Mouse (Mus musculus): ENCODE data around the gene Tspan17.

Gene Tspan17

DNA sequence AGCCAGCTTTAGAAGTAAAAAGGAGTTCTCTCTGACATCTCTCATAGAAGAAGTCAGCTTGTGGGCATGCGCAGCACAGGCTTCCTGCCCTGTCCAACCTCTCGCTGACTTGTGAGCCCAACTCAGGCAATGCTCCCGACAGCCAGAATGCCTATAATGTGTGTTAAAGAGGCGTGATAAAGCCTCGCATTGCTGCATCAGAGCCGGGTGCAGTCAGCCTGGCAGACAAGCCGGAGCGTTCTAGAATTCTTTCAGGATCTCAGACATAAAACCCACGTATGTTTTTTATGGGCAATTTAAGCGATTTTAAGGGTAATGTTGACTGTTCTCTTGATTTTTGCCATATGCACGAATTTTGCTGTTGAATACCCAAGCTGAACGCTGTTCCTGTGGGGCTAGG is 18.9 kb downstream of the Tspan17 start:
- DNase-seq = no peak

DNA sequence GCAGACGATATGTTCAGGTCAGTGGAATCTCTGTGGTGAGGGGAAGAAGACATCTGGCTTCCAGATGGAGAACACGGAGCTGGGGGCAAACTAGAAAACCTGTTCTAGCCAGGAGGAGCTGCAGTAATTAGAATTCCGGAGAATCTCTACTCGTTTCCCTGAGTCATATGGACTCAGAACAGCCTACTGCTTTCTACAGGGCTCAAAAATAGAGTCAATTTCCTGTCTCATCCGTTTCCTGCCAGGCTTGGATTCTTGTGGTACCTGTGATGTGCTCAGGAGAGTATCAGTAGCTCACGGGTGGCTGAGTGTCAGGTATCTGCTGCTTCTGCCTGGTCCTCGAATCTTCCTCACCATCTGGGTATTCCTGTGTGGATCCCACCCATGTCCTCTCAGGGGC is 22.3 kb downstream of the Tspan17 start:
- DNase-seq = no peak

DNA sequence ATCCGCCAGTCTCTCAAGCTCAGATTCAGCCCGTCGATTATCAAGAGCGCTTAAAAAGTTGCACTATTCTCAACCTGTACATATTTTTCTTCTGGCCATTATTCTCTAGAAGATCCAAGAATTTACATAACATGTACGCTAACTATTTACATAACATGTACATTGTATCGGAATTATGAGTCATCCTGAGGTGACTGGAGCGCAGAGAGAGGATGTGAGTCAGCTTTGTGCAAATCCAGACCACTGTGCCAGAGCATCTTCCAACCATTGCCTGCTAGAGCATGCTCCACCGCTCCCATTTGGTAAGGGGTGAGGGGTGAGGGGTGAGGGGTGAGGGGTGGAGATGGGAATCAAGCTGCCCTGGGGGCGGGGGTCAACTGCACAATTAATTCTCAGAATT is 24.2 kb downstream of the Tspan17 start:
- no peak for DNase-seq

DNA sequence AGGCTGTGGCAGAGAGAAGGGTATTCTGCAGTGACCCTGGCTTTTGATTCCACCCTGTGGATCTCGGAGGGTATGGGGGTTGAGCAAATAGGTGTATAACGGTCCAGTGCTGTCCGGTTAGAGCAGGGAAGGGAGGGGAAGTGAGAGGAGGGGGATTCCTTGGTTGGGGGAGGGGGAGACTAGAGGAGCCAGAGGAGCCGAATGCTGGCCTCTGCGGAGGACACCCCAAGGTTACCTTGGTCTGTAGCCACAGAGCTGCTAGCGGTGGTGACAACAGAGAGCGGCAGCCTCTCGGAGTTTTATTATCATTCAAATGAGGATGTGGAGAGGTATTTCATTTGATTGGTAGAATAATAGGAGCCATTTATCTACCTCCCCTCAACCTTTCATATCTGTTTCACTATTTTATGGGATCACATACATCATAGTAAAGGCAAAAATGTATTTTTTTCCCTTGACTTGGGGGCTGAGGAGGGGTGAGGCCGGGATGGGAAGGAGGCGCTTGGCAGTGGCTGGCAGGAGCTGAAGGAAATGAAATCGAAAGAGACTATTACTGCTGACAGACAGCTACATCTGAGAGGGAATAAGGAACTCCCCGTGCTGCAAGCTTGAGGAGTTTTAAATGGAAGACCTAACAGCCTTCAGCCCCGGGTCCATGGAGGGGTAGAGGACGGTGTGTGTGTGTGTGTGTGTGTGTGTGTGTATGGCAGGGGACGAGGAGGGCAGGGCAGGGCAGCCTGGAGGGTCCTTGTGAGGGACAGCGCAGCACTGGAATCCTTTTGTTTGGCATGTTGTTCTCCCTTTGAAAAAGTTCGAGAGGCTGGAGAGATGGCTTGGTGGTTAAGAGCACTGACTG is 29.4 kb downstream of the Tspan17 start:
- DNase-seq = no peak

DNA sequence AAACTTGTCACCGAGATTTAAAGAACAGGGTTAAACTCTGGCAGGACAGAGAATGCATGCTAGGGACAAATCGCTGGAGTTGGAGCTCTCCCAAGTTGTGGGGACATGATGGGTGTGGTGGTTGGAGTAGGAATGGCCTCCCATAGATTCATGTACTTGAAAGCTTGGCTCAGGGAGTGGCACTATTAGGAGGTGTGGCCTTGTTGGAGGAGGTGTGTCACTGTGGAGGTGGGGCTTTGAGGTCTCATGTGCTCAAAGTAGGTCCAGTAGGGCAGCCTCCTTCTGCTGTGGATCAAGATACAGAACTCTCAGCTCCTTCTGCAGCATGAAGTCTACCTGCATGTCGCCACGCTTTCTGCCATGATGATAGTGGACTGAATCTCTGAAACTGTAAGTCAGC is 31.9 kb downstream of the Tspan17 start:
- no peak for DNase-seq

DNA sequence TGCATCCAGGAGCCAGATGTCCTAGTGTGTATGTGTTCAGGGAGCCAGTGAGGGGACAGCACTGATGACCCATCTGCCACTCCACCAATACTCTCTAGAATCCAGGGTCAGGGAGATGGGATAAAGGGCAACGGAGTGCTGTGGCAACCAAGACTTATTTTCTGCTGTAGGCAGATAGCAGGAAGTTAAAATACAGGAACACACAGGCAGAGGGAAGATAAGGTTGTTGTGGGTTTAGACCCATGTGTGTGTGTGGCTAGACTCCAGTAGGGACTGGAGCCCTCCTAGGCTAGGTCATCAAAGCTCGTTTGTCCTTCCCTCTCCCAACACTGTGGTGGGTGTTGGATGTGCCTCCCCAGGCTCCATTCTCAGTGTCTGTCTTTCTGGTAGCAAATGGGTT is 32.8 kb downstream of the Tspan17 start:
- DNase-seq = no peak

DNA sequence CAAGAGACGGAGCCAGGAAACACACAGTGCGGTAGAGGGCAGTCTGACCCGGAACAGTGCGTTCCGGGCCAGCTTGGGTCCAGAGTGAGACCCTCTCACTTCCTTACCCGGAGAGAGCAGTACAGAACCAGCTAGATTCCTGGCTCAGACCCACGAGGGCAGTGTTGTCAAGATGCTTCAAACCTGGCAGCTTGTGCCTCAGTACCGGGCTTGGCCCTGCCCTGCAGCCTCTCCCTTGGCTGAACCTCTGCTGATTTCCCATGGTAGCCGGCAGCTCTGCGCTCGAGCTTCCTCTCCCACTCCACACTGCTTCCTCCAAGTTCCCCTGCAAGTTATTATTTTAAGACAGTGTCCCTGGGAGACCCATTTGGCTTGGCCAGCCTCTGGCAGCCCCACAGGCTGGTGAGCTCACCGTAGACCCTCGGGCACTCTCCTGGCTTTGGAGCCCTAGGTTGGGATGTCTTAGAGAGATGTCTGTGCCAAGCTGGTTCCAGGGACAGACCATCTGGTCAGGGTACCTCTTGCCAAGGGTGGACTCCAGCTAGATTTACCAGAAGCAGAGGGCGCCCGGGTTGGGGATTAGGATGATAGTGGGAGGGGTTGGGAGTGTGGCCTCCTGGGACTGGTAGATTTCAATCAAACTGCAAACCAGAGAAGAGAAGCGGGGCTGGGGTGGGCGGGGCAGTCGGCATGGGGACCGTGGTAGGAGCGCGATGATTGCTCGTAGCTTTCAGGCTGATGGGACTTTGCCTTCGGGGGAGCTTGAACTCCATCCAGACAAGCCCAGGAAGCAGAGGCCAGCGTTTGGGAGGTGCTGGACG is 35.1 kb downstream of the Tspan17 start:
- DNase-seq = no peak

DNA sequence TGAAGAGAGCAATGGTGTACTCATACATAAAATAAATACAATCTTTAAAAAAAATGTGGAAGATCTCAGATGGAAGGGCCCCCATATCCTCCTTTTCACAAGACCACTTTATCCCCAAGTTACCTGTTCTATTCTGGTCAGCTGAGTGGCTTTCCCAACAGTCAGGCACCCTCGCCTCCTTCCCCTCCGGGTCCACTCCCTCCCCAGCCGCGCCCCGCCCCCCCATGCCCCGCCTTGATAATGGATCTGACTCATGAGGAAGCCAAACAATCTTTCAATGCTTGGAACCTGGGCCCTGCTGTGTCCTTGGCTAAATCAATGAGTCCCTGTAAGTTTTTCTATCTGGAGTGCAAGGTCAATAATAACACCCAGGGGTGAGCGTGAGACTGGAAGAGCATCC is 38.8 kb downstream of the Tspan17 start:
- no peak for DNase-seq

DNA sequence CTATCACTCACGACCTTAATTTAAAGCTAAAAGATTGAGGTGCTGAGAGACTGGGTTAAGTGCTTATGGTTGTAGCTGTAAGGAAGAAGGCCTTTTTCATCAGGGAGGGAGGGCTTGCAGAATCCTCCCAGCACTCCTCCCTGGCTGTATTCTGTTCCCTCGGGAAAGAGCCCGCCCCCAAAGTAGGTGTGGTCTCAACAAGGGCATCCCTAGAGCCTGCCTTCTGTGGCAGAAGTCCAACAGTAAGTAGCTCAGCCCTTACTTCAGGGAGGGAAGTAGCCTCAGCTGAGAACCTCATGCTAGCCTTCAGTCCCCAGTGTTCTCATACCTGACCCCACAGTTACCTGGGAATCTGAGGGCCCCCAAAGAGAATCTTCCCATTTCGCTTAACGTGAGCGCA is 39.3 kb downstream of the Tspan17 start:
- DNase-seq = no peak

DNA sequence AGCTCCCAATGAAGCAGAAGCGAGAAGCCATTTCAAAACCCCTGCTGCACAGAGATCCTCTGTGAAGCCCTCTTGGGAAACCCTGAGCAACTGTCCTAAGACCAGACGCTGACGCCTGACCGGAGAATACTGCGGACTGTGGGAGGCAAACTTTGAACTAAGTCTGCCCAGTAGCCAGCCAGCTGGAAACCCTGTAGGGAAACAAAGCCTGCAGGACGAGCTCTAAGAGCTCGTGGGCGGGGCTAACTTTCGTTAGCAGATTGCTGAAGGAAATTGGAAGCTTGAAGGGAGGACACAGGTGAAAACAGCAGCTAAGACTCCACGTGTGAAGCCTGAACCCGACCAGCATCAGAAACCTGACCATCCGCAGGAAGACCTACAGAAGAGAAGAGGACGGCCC is 40.3 kb downstream of the Tspan17 start:
- no peak for DNase-seq

DNA sequence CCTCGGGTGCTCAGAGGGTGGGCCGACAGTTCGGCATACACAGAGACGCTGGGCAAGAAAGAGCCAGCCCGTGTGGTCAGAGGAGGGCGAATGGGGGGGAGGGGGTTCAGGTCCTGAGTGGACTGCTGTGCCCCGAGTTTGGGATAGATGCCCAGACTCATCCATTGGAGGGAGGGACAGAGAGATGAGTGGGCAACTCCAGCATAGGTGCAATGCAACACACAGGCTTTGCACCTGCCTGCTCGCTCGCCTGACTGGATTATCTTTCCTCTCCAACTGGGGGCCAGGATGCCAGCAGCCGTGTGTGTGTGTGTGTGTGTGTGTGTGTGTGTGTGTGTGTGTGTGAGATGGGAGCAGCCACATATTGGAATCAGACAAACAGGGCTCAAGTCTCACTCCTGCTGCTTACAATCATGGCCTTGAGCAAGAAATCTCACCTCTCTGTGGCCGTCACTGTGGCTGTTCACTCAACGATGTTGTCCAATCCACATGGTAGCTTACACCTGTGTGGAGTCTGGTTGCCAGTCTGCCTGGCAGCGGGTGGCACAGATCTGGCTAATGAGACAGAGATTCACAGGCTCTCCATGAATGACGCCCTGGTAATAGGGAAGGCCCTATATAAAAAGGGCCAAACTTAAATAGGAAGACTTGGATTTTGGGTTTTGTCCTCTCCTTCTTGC is 47.3 kb downstream of the Tspan17 start:
- no peak for DNase-seq

DNA sequence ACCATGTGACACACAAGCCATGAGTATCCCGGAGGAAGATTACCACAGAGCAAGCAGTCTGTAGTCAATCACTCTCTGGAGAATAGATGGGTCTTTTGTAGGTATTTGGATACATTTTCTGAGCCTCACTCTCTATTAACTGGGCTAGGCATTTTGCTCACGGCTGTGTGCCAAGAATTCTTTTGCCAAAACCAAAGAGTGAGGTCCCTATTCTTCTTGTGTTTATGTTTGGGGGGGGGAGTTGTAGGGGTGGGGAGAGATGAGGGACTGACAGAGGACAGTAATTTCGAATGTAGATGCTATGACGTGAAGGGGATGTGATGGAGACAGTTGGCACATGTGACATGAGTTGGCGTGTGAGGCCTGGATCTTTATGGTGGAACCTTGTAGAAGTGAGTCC is 47.9 kb downstream of the Tspan17 start:
- DNase-seq = no peak

DNA sequence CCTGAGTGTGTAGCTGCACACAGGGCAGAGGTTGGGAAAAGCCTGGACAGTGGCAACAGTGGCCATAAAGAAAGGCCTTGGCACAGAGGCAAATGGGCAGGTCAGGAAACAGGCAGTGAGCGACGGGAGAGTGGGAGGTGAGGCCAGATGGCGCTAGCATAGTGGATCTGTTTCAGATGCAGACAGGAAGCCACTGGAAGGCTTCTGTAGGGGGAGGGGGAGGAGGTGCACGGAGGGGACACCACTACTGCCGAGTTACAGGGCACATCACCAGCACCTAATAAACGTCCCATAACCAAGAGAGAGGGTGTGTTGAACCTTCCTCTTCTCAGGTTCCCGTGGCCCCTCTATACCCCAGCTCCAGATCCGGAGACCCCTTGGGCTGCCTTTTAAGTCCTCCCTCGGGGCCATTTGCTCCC is 48.3 kb downstream of the Tspan17 start:
- no peak for DNase-seq

DNA sequence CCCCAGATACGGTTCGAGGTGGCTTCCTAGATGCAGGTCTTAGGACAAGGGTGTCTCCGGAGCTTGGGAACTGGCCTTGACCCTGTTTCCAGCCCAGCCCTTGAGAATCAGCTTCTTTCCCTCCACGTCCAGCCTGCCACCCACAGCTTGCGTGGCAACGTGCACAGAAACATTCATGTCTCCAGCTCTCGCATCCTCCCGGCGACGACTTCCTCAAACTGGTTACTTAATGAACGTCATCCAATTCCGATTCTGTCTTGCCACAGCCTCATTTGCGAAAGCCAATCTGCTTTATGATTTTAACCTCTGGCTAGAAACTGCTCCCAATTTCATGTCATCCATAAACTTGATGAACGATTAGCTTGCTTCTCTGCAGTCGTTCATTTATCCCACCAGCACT is 49.4 kb downstream of the Tspan17 start:
- no peak for DNase-seq

DNA sequence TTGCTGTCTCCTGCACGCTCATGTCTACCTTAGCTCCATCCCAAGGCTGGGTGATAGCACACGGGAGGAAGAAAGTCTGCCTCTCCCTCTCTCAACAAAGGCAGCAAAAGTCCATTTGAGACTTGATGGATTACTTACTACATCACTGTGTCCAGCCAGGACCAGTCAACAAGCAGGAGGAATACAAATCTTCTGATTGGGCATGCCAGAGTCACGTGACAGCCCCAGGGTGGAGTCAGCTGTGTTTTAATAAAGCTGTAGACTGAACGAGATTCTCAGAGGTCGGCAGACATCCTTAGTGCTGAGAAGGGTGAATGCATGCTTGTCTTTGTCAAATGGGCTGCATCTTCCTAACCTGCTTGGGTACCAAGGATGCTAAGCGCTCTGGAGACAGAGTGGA is 50.0 kb downstream of the Tspan17 start:
- no peak for DNase-seq

DNA sequence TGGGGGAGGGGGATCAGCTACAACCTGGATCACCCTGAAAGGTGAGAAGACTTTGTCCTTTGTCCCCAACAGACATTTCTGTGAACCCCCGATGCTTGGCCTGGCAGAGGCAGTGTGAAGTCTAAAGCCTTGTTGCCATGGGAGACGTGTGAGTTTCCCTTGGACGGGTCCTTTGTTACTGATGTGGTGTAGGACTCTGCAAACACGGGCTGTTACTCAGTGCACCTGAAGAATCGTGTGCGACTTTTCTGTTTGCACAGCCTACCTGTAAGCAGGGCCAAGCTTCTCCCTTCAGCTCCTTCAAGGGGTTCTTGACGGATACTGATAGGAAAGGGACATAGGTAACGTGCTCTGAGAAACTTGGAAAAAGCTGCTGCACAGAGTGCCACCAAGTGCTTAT is 55.4 kb downstream of the Tspan17 start:
- no peak for DNase-seq
